Mouse (Mus musculus): Measurements from ENCODE around the gene Grb2. TPM values are rescaled to one million over a fixed set of nuclear protein-coding genes. Genes with fewer than 3 reads are reported as not detected.
A peak's percentile ranks its signal among the peaks of the same experiment; 100 is the strongest.

Grb2 gene
- polyA plus RNA-seq, 1 experiment from 2014 or later: 54.2 TPM

DNA sequence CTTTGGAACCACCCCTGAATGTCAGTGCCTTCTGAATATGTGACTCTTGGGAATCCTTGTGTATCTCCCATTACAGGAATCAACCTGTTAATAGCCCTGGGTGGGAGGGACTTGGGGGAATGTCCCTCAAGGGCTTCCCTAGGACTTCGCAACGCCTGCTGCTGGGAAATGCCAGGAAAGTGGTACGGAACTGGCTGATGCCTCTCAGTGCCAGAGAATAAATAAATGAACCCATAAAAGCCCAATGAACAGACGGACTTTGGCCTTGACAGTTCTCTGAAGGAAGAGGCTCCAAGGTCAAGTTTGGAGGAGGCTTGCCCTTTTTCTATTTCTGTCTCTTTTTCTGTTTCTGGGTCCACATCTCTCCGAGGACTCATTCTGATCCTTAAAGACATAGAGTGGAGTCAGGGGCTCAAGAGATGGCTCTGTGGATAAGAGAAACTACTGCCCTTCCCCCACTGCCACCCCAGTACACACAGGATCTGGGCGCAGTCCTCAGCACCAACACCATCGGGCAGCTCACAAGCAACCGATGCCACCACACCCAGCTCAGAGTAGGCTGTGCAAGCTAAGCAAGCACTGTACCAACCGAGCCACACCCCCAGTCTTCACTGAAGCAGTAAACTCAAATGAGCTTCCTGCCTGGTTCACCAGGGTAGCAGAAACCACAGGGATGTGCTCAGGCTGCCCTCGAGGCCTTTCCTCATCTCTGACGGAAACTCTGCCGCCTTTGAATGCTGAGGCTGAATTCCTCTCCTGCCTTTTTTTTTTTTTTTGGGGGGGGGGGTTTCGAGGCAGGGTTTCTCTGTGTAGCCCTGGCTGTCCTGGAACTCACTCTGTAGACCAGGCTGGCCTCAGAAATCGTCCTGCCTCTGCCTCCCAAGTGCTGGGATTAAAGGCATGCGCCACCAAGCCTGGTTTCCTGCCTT is 8.3 kb upstream of the Grb2 start:
- DNase-seq (ENCODE audit: low spot score) (no peak), ATAC-seq (ENCODE audit: low FRiP score, low TSS enrichment) (peak; percentile 46; the same call in 1 of the 2 replicates)
- Histone ChIP-seq H3K9me3 (ENCODE audit: control insufficient read depth, low read length) (no peaks in the 10 kb centered on the region), H3K4me1 (replicated peaks; ENCODE audit: control insufficient read depth, insufficient read depth) (no peaks in the 10 kb centered on the region), H3K27ac (replicated peaks) (no peak overlapping the region), H3K4me2 (replicated peaks; ENCODE audit: low read depth) (no peak overlapping the region), H3K9ac (ENCODE audit: low read length) (no peak overlapping the region), H3K4me3 (ENCODE audit: low read depth, low read length) (no peak overlapping the region), H3K27me3 (ENCODE audit: control insufficient read depth, insufficient read depth, low read length) (no peaks in the 10 kb centered on the region), H3K36me3 (ENCODE audit: control insufficient read depth, insufficient read depth, low read length) (no peaks in the 10 kb centered on the region)
- 65% methylated on average over 15 of the region's 15 CpGs for WGBS
- no peak for TF ChIP-seq EP300 (optimal IDR thresholded peaks at IDR 0.05)
- no peak for TF ChIP-seq CTCF (IDR thresholded peaks at IDR 0.05; ENCODE audit: low read depth)

- Histone ChIP-seq H3K9ac (ENCODE audit: low read length) (no peak overlapping the region), H3K36me3 (ENCODE audit: control insufficient read depth, insufficient read depth, low read length) (no peaks in the 10 kb centered on the region), H3K9me3 (ENCODE audit: control insufficient read depth, low read length) (no peaks in the 10 kb centered on the region), H3K4me2 (replicated peaks; ENCODE audit: low read depth) (no peak overlapping the region), H3K4me1 (replicated peaks; ENCODE audit: control insufficient read depth, insufficient read depth) (no peaks in the 10 kb centered on the region), H3K27ac (replicated peaks) (no peak overlapping the region), H3K4me3 (ENCODE audit: low read depth, low read length) (no peak overlapping the region), H3K27me3 (ENCODE audit: control insufficient read depth, insufficient read depth, low read length) (no peaks in the 10 kb centered on the region)
- DNase-seq (ENCODE audit: low spot score) (peak; percentile 59), ATAC-seq (ENCODE audit: low FRiP score, low TSS enrichment) (no peak)
- WGBS: 9% methylated on average over 6 of the region's 7 CpGs
- TF ChIP-seq EP300 (optimal IDR thresholded peaks at IDR 0.05): no peak
- peak; percentile 75 for TF ChIP-seq CTCF (IDR thresholded peaks at IDR 0.05; ENCODE audit: low read depth)
Observed at GRCm38 (mm10) chr11:115714491-115714890, 6.1 kb upstream of the Grb2 start.

GRCm38 (mm10) chr11:115713447-115713846 is 5.0 kb upstream of the Grb2 start:
- DNase-seq (ENCODE audit: low spot score): no peak
- 93% methylated on average over 3 of the region's 3 CpGs for WGBS
- no peak for ATAC-seq (ENCODE audit: low FRiP score, low TSS enrichment)

GRCm38 (mm10) chr11:115712674-115713298 is 4.4 kb upstream of the Grb2 start:
- Histone ChIP-seq H3K9me3 (ENCODE audit: control insufficient read depth, low read length) (no peaks in the 10 kb centered on the region), H3K36me3 (ENCODE audit: control insufficient read depth, insufficient read depth, low read length) (no peaks in the 10 kb centered on the region), H3K27ac (replicated peaks) (no peak overlapping the region), H3K4me3 (ENCODE audit: low read depth, low read length) (no peak overlapping the region), H3K27me3 (ENCODE audit: control insufficient read depth, insufficient read depth, low read length) (no peaks in the 10 kb centered on the region), H3K4me1 (replicated peaks; ENCODE audit: control insufficient read depth, insufficient read depth) (no peaks in the 10 kb centered on the region), H3K9ac (ENCODE audit: low read length) (no peak overlapping the region; the same call in 1 of the 2 replicates), H3K4me2 (replicated peaks; ENCODE audit: low read depth) (no peak overlapping the region)
- DNase-seq (ENCODE audit: low spot score) (no peak), ATAC-seq (ENCODE audit: low FRiP score, low TSS enrichment) (no peak)
- TF ChIP-seq CTCF (IDR thresholded peaks at IDR 0.05; ENCODE audit: low read depth) (no peak), EP300 (optimal IDR thresholded peaks at IDR 0.05) (no peak)
- 57% methylated on average over 12 of the region's 12 CpGs for WGBS

More at GRCm38 (mm10) chr11:115713447-115713846, 5.0 kb upstream of the Grb2 start:
- Histone ChIP-seq H3K4me3 (ENCODE audit: low read depth, low read length) (no peak overlapping the region), H3K4me2 (replicated peaks; ENCODE audit: low read depth) (no peak overlapping the region), H3K9me3 (ENCODE audit: control insufficient read depth, low read length) (no peaks in the 10 kb centered on the region), H3K27ac (replicated peaks) (no peak overlapping the region), H3K4me1 (replicated peaks; ENCODE audit: control insufficient read depth, insufficient read depth) (no peaks in the 10 kb centered on the region), H3K9ac (ENCODE audit: low read length) (no peak overlapping the region), H3K36me3 (ENCODE audit: control insufficient read depth, insufficient read depth, low read length) (no peaks in the 10 kb centered on the region), H3K27me3 (ENCODE audit: control insufficient read depth, insufficient read depth, low read length) (no peaks in the 10 kb centered on the region)
- TF ChIP-seq EP300 (optimal IDR thresholded peaks at IDR 0.05) (no peak), CTCF (IDR thresholded peaks at IDR 0.05; ENCODE audit: low read depth) (no peak)

DNA sequence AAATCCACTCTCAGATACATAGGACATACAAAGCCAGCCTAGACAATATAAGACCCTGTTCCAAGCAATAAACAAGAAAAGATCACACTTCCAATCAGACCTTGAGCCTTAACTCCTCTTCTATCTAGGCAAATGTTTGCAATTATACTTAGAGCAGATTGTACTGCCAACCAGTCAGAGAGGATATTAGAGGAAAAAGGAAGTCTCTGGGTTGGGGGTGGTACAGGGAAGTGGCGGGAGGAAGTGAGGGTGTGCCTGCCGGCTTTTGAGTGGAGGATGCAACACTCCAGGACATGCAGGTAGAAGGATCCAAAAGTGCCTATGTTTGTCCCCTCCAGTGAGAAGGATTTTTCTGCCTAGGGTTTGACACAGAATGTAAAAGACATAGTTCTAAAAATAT is 3.9 kb upstream of the Grb2 start:
- Histone ChIP-seq H3K9ac (ENCODE audit: low read length) (no peak overlapping the region; the same call in 1 of the 2 replicates), H3K36me3 (ENCODE audit: control insufficient read depth, insufficient read depth, low read length) (no peaks in the 10 kb centered on the region), H3K4me2 (replicated peaks; ENCODE audit: low read depth) (no peak overlapping the region), H3K27me3 (ENCODE audit: control insufficient read depth, insufficient read depth, low read length) (no peaks in the 10 kb centered on the region), H3K4me1 (replicated peaks; ENCODE audit: control insufficient read depth, insufficient read depth) (no peaks in the 10 kb centered on the region), H3K9me3 (ENCODE audit: control insufficient read depth, low read length) (no peaks in the 10 kb centered on the region), H3K27ac (replicated peaks) (no peak overlapping the region), H3K4me3 (ENCODE audit: low read depth, low read length) (no peak overlapping the region)
- ATAC-seq (ENCODE audit: low FRiP score, low TSS enrichment) (no peak), DNase-seq (ENCODE audit: low spot score) (no peak)
- TF ChIP-seq EP300 (optimal IDR thresholded peaks at IDR 0.05) (no peak), CTCF (IDR thresholded peaks at IDR 0.05; ENCODE audit: low read depth) (no peak)
- WGBS: 42% methylated on average over 2 of the region's 2 CpGs

GRCm38 (mm10) chr11:115711133-115711532 is 2.7 kb upstream of the Grb2 start:
- 0 out of 2 replicates have a peak, but pooled peaks cover 3% of the 10 kb centered on the region for H3K4me1 ChIP-seq (replicated peaks; ENCODE audit: control insufficient read depth, insufficient read depth)
- no peaks in the 10 kb centered on the region for H3K27me3 ChIP-seq (ENCODE audit: control insufficient read depth, insufficient read depth, low read length)
- H3K27ac ChIP-seq (replicated peaks): no peak overlapping the region
- DNase-seq (ENCODE audit: low spot score): no peak
- no peaks in the 10 kb centered on the region for H3K36me3 ChIP-seq (ENCODE audit: control insufficient read depth, insufficient read depth, low read length)
- H3K9ac ChIP-seq (ENCODE audit: low read length): no peak overlapping the region
- ATAC-seq (ENCODE audit: low FRiP score, low TSS enrichment): no peak
- no peaks in the 10 kb centered on the region for H3K9me3 ChIP-seq (ENCODE audit: control insufficient read depth, low read length)
- H3K4me3 ChIP-seq (ENCODE audit: low read depth, low read length): no peak overlapping the region
- no peak for TF ChIP-seq EP300 (optimal IDR thresholded peaks at IDR 0.05)
- no peak for TF ChIP-seq CTCF (IDR thresholded peaks at IDR 0.05; ENCODE audit: low read depth)
- 77% methylated on average over 9 of the region's 9 CpGs for WGBS
- no peak overlapping the region for H3K4me2 ChIP-seq (replicated peaks; ENCODE audit: low read depth)
